ENCODE assay signal across 19 mouse cellular contexts in the genomic region with DNA sequence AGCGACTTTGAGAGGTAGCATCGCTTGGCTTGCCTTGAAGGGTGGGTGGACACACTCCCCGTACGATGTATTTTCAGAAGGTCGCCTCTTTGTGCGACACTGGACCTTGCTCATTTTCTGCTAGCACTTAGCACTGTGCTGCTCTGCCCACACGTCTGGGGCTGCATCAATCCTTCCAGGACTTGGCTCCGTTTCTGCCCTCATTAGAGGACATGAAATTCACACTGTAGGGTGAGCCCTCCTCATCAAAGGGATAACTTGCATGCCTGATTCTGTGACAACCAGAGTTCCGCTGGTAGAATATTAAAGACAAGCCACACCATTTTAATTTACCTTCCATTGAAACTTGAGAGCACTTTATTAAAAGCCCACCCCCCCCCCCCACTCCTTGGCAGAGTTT.
DNase-seq lines count a peak whose midpoint lies in the region; ATAC-seq and TF ChIP-seq lines count a peak whose summit lies in the region.
"Had no signal": no experiment of that assay in that cellular context is flagged by ENCODE, and none has a peak within 500 bp of the region (broad histone marks: within the 10 kb centered on the region; RNA-seq: fewer than 3 reads in every experiment).

No protein-coding gene starts in this region.

- no peak for TF ChIP-seq EP300 in heart, adult 2 months (IDR thresholded peaks at IDR 0.05; ENCODE audit: insufficient read depth, low read depth, low read length)

- peak; percentile 23 for DNase-seq in kidney, adult 2 months
- DNase-seq in kidney, adult 8-10 months = no peak
- DNase-seq in Muller cell, postnatal 12 days (ENCODE audit: inconsistent ontology term) = peak; percentile 72
- DNase-seq in forebrain, embryonic 10.5 days (ENCODE audit: extremely low spot score, low spot score) = no peak
- no peak for DNase-seq in midbrain, embryonic 11.5 days (ENCODE audit: low spot score, missing footprints)
- DNase-seq in adrenal gland, postnatal 10 days = no peak
- no peak for DNase-seq in cerebellum, adult 11 months
- no peak for DNase-seq in heart, adult 2 months
- DNase-seq: adrenal gland, adult 2 months; cerebellum, adult 8-10 months; embryo, embryonic 11 days; gastrocnemius, adult 2 months; lung, postnatal 14 days; right cerebral cortex, adult 18-20 months; thymus, postnatal 36 days had no signal

- no peaks in the 10 kb centered on the region for H3K79me2 ChIP-seq in heart, adult 2 months (replicated peaks; ENCODE audit: control insufficient read depth, insufficient read depth, low read length)

- TF ChIP-seq CTCF in kidney, adult 2 months (conservative IDR thresholded peaks at IDR 0.05; ENCODE audit: insufficient read depth, insufficient read length, low read depth, low read length) = no peak
- no peak for TF ChIP-seq CTCF in heart, adult 2 months (IDR thresholded peaks at IDR 0.05)

- no peaks in the 10 kb centered on the region for H3K4me1 ChIP-seq in kidney, adult 2 months (ENCODE audit: control insufficient read depth, insufficient read depth, low read length)
- H3K4me1 ChIP-seq in forebrain, embryonic 10.5 days = peaks cover 45% of the 10 kb centered on the region
- no peaks in the 10 kb centered on the region for H3K4me1 ChIP-seq in midbrain, embryonic 11.5 days (ENCODE audit: control insufficient read depth, insufficient read depth, low read length)
- no peaks in the 10 kb centered on the region for H3K4me1 ChIP-seq in heart, adult 2 months (ENCODE audit: control insufficient read depth, insufficient read depth, low read length)

- H3K9ac ChIP-seq in midbrain, embryonic 11.5 days (ENCODE audit: low read length) = no peak overlapping the region
- H3K9ac ChIP-seq in heart, adult 2 months (ENCODE audit: low read depth, low read length) = no peak overlapping the region
- H3K9ac ChIP-seq: liver, embryonic 14.5 days had no signal

- intact Hi-C loops in heart, adult 2 months (cut with DNase I) = no loop called here

- no peak for TF ChIP-seq POLR2A in kidney, adult 2 months (IDR thresholded peaks at IDR 0.05; ENCODE audit: low read depth, low read length)
- TF ChIP-seq POLR2A in heart, adult 2 months (IDR thresholded peaks at IDR 0.05; ENCODE audit: insufficient read depth, low read depth, low read length) = no peak

- H3K27ac ChIP-seq in kidney, adult 2 months (ENCODE audit: insufficient read depth, low read depth, low read length) = no peak overlapping the region
- peak overlapping the region; percentile 61; the same call in 1 of the 2 replicates for H3K27ac ChIP-seq in forebrain, embryonic 10.5 days
- no peak overlapping the region for H3K27ac ChIP-seq in midbrain, embryonic 11.5 days (ENCODE audit: low read depth, low read length)
- no peak overlapping the region for H3K27ac ChIP-seq in heart, adult 2 months
- H3K27ac ChIP-seq: gastrocnemius, adult 2 months; liver, embryonic 14.5 days; stomach, postnatal 0 days had no signal

- H3K27me3 ChIP-seq in kidney, adult 2 months (replicated peaks; ENCODE audit: control insufficient read depth, insufficient read depth, low read length) = no peaks in the 10 kb centered on the region
- peaks cover 86% of the 10 kb centered on the region for H3K27me3 ChIP-seq in forebrain, embryonic 10.5 days (ENCODE audit: poor library complexity, severe bottlenecking)
- H3K27me3 ChIP-seq in midbrain, embryonic 11.5 days (ENCODE audit: control insufficient read depth, insufficient read depth, low read length) = peaks cover 2% of the 10 kb centered on the region; the same call in 1 of the 2 replicates
- H3K27me3 ChIP-seq in heart, adult 2 months (ENCODE audit: control insufficient read depth, insufficient read depth, low read length) = no peaks in the 10 kb centered on the region

- peak; percentile 52; the same call in 1 of the 2 replicates for ATAC-seq in midbrain, embryonic 11.5 days (ENCODE audit: low FRiP score)
- ATAC-seq: inflammation-experienced regulatory T-cells, adult 6 months had no signal

- no peak overlapping the region for H3K4me2 ChIP-seq in midbrain, embryonic 11.5 days

- H3K9me3 ChIP-seq in forebrain, embryonic 10.5 days = no peaks in the 10 kb centered on the region
- no peaks in the 10 kb centered on the region for H3K9me3 ChIP-seq in midbrain, embryonic 11.5 days (ENCODE audit: control insufficient read depth, low read length)

- H3K36me3 ChIP-seq in kidney, adult 2 months (ENCODE audit: control insufficient read depth, insufficient read depth, low read length) = no peaks in the 10 kb centered on the region
- H3K36me3 ChIP-seq in forebrain, embryonic 10.5 days (replicated peaks) = no peaks in the 10 kb centered on the region
- no peaks in the 10 kb centered on the region for H3K36me3 ChIP-seq in midbrain, embryonic 11.5 days (ENCODE audit: control insufficient read depth, insufficient read depth, low read length)
- no peaks in the 10 kb centered on the region for H3K36me3 ChIP-seq in heart, adult 2 months (ENCODE audit: control insufficient read depth, insufficient read depth, low read length)

- no peak overlapping the region for H3K4me3 ChIP-seq in kidney, adult 2 months (ENCODE audit: insufficient read depth, low read depth, low read length)
- no peak overlapping the region for H3K4me3 ChIP-seq in forebrain, embryonic 10.5 days
- no peak overlapping the region for H3K4me3 ChIP-seq in midbrain, embryonic 11.5 days (ENCODE audit: low read depth, low read length)
- H3K4me3 ChIP-seq in heart, adult 2 months = no peak overlapping the region
- H3K4me3 ChIP-seq: erythroblast, embryonic 14.5 days; gastrocnemius, adult 2 months had no signal

- 33% methylated on average over 9 of the region's 9 CpGs for WGBS in kidney, adult 2 months
- WGBS in forebrain, embryonic 10.5 days = 67% methylated on average over 9 of the region's 9 CpGs
- 70% methylated on average over 9 of the region's 9 CpGs for WGBS in midbrain, embryonic 11.5 days
- 78% methylated on average over 9 of the region's 9 CpGs for WGBS in heart, adult 2 months

Comparison
In these comparisons a context has a peak if more than half of its experiments do, and no peak if none do; other contexts are left out.
1. DNase-seq: peak in kidney, adult 2 months (single experiment) and Muller cell, postnatal 12 days (single experiment); none in kidney, adult 8-10 months (0 of 2), forebrain, embryonic 10.5 days (single experiment), midbrain, embryonic 11.5 days (single experiment), adrenal gland, postnatal 10 days (single experiment), cerebellum, adult 11 months (single experiment) and heart, adult 2 months (0 of 2).